Mouse (Mus musculus) pancreas, adult 10 weeks (tissue): ENCODE data around the gene Ism2. TPM values are rescaled to one million over a fixed set of nuclear protein-coding genes. Genes with fewer than 3 reads are reported as not detected.

Source experiments
- polyA plus RNA-seq: library from polyadenylated mRNA; stranded (reverse); fragments of 350-450 nt; fragmentation: Illumina TruSeq; extraction: RNeasy Lipid Tissue Mini Kit (QIAGEN cat#74804); gene quantifications from one replicate; pipeline ENCODE4 v1.2.3, GENCODE M21; 2015; ENCODE audit warnings: low read depth, low replicate concordance; ENCODE audit not compliant: insufficient read depth

The Ism2 gene
- polyA plus RNA-seq: not detected

GRCm38 (mm10) chr12:87299657-87300440 lies at the start of gene Ism2:
TSS of gene Ism2 (minus strand) at chr12:87299705.

GRCm38 (mm10) chr12:87266108-87266826 lies 33.2 kb downstream of the Ism2 start, which contains the start of the genes Vipas39 and Ahsa1:
TSS of gene Vipas39 (minus strand) at chr12:87266256.
TSS of gene Ahsa1 (plus strand) at chr12:87266479.

GRCm38 (mm10) chr12:87238632-87239031 lies 60.9 kb downstream of the Ism2 start, which contains the start of gene Noxred1:
TSS of gene Noxred1 (minus strand) at chr12:87238732.

Other genes starting within 250 kb of the Ism2 start
- 1.0 TPM for gene Ngb, start 197.2 kb downstream of the Ism2 start, polyA plus RNA-seq
- gene Gstz1, start 152.5 kb downstream of the Ism2 start, polyA plus RNA-seq: 33.7 TPM
- 4.1 TPM for gene Pomt2, start 151.7 kb downstream of the Ism2 start, polyA plus RNA-seq
- not detected for gene Samd15, start 100.0 kb downstream of the Ism2 start, polyA plus RNA-seq
- gene Tmed8, start 99.3 kb downstream of the Ism2 start, polyA plus RNA-seq: 3.2 TPM
- gene Noxred1, start 61.0 kb downstream of the Ism2 start, polyA plus RNA-seq: 0.52 TPM
- 8.2 TPM for gene Vipas39, start 33.4 kb downstream of the Ism2 start, polyA plus RNA-seq
- gene Ahsa1, start 33.2 kb downstream of the Ism2 start, polyA plus RNA-seq: 24.8 TPM
- gene Sptlc2, start 88.7 kb upstream of the Ism2 start, polyA plus RNA-seq: 14.4 TPM
- gene Slirp, start 144.2 kb upstream of the Ism2 start, polyA plus RNA-seq: 19.3 TPM
- gene Alkbh1, start 144.3 kb upstream of the Ism2 start, polyA plus RNA-seq: 5.8 TPM
- gene Snw1, start 172.6 kb upstream of the Ism2 start, polyA plus RNA-seq: 11.0 TPM
- gene Gm5788, start 195.0 kb upstream of the Ism2 start, polyA plus RNA-seq: not detected
- not detected for gene Gm8300, start 214.6 kb upstream of the Ism2 start, polyA plus RNA-seq